Comparison of ENCODE assay signal across 8 mouse cellular contexts in genomic region chr16:45953394-45953793, GRCm38 (mm10). TPM values are rescaled to one million over a fixed set of nuclear protein-coding genes. Genes with fewer than 3 reads are reported as not detected.
A peak's percentile ranks its signal among the peaks of the same experiment; 100 is the strongest.
DNase-seq lines count a peak whose midpoint lies in the region; ATAC-seq and TF ChIP-seq lines count a peak whose summit lies in the region.

TSS of gene Phldb2 (minus strand) at chr16:45953598.

- 75% methylated on average over 4 of the region's 4 CpGs for WGBS in lung, adult 2 months
- 91% methylated on average over 4 of the region's 4 CpGs for WGBS in embryonic facial prominence, embryonic 11.5 days
- WGBS in hindbrain, embryonic 13.5 days = 90% methylated on average over 4 of the region's 4 CpGs
- WGBS in liver, embryonic 13.5 days (ENCODE audit: insufficient replicate concordance) = 46% methylated on average over 4 of the region's 4 CpGs

- H3K36me3 ChIP-seq in embryonic facial prominence, embryonic 11.5 days (replicated peaks; ENCODE audit: control insufficient read depth, insufficient read depth, low read depth, low read length) = no peaks in the 10 kb centered on the region
- H3K36me3 ChIP-seq in hindbrain, embryonic 13.5 days = no peaks in the 10 kb centered on the region
- H3K36me3 ChIP-seq in liver, embryonic 13.5 days = no peaks in the 10 kb centered on the region

- TF ChIP-seq POLR2A in lung, adult 2 months (IDR thresholded peaks at IDR 0.05; ENCODE audit: borderline replicate concordance, extremely low read depth, low read depth, low read length) = no peak

- peaks cover 5% of the 10 kb centered on the region for H3K4me1 ChIP-seq in lung, adult 2 months (ENCODE audit: control insufficient read depth, insufficient read depth, low read length)
- H3K4me1 ChIP-seq in embryonic facial prominence, embryonic 11.5 days (ENCODE audit: control insufficient read depth, insufficient read depth, low read length) = no peaks in the 10 kb centered on the region
- H3K4me1 ChIP-seq in hindbrain, embryonic 13.5 days (replicated peaks) = no peaks in the 10 kb centered on the region
- H3K4me1 ChIP-seq in liver, embryonic 13.5 days (replicated peaks) = no peaks in the 10 kb centered on the region

- no peak for DNase-seq in lung, adult 2 months
- DNase-seq in lung, postnatal 25 days (ENCODE audit: low spot score) = no peak
- DNase-seq in embryonic facial prominence, embryonic 11.5 days (ENCODE audit: low spot score) = no peak
- DNase-seq in liver, embryonic 13.5 days = no peak
- no peak for DNase-seq in B cell, adult 2 months
- DNase-seq in spleen, postnatal 14 days (ENCODE audit: low spot score in 2 of 2) = no peak

- ATAC-seq in embryonic facial prominence, embryonic 11.5 days (replicated peaks; ENCODE audit: insufficient number of reproducible peaks, low FRiP score, low TSS enrichment, low read depth) = no peak
- ATAC-seq in hindbrain, embryonic 13.5 days (ENCODE audit: low FRiP score) = no peak
- ATAC-seq in liver, embryonic 13.5 days (ENCODE audit: low read depth) = 0 out of 2 replicates have a peak, but pooled peaks have one; percentile 39
- ATAC-seq in cerebellum, adult (ENCODE audit: insufficient number of reproducible peaks, low FRiP score, low TSS enrichment) = no peak

- no peak within 1 kb of the TSS for H3K4me2 ChIP-seq in embryonic facial prominence, embryonic 11.5 days (ENCODE audit: low read depth, low read length)
- no peak within 1 kb of the TSS for H3K4me2 ChIP-seq in hindbrain, embryonic 13.5 days
- peak within 1 kb of the TSS; percentile 37 for H3K4me2 ChIP-seq in liver, embryonic 13.5 days

- no peak within 1 kb of the TSS for H3K27ac ChIP-seq in embryonic facial prominence, embryonic 11.5 days (replicated peaks; ENCODE audit: low read depth, low read length)
- H3K27ac ChIP-seq in hindbrain, embryonic 13.5 days = no peak within 1 kb of the TSS
- H3K27ac ChIP-seq in liver, embryonic 13.5 days = peak within 1 kb of the TSS; percentile 60

- no peak for TF ChIP-seq CTCF in lung, adult 2 months (IDR thresholded peaks at IDR 0.05; ENCODE audit: insufficient read depth, low read length)

- H3K9ac ChIP-seq in embryonic facial prominence, embryonic 11.5 days (replicated peaks; ENCODE audit: low read length) = no peak within 1 kb of the TSS
- H3K9ac ChIP-seq in hindbrain, embryonic 13.5 days = no peak within 1 kb of the TSS
- no peak within 1 kb of the TSS for H3K9ac ChIP-seq in liver, embryonic 13.5 days

- H3K4me3 ChIP-seq in lung, adult 2 months (replicated peaks; ENCODE audit: extremely low read depth, low read depth, low read length) = no peak within 1 kb of the TSS
- H3K4me3 ChIP-seq in embryonic facial prominence, embryonic 11.5 days (ENCODE audit: low read depth, low read length) = no peak within 1 kb of the TSS
- no peak within 1 kb of the TSS for H3K4me3 ChIP-seq in hindbrain, embryonic 13.5 days
- H3K4me3 ChIP-seq in liver, embryonic 13.5 days (replicated peaks) = peak within 1 kb of the TSS; percentile 30

- H3K27me3 ChIP-seq in embryonic facial prominence, embryonic 11.5 days (ENCODE audit: control insufficient read depth, insufficient read depth, low read length) = no peaks in the 10 kb centered on the region
- H3K27me3 ChIP-seq in hindbrain, embryonic 13.5 days = no peaks in the 10 kb centered on the region
- H3K27me3 ChIP-seq in liver, embryonic 13.5 days = no peaks in the 10 kb centered on the region

- H3K9me3 ChIP-seq in embryonic facial prominence, embryonic 11.5 days (replicated peaks; ENCODE audit: control insufficient read depth, low read length) = no peaks in the 10 kb centered on the region
- no peaks in the 10 kb centered on the region for H3K9me3 ChIP-seq in hindbrain, embryonic 13.5 days
- H3K9me3 ChIP-seq in liver, embryonic 13.5 days (replicated peaks) = no peaks in the 10 kb centered on the region

RNA-seq across cellular contexts. Expression of gene Phldb2, which starts in this region (rescaled TPM):
- polyA plus RNA-seq in lung, adult 2 months (2012; rRNA removed) = 53.0 and 55.6 TPM in 2 replicates
- 48.9 and 54.6 TPM in 2 replicates for polyA plus RNA-seq in embryonic facial prominence, embryonic 11.5 days (2014; fragmentation: Nextera tagmentation; extraction: Ambion mirVana)
- 12.5 and 13.3 TPM in 2 replicates for polyA plus RNA-seq in hindbrain, embryonic 13.5 days (2015; fragmentation: Nextera tagmentation; extraction: Ambion mirVana)
- polyA plus RNA-seq in liver, embryonic 13.5 days (2015; fragmentation: Nextera tagmentation; extraction: Ambion mirVana) = 12.9 and 14.1 TPM in 2 replicates
